Mouse (Mus musculus) hindbrain, embryonic 16.5 days (tissue): ENCODE measurements around the gene Hdgf. TPM values are rescaled to one million over a fixed set of nuclear protein-coding genes. Genes with fewer than 3 reads are reported as not detected.
"Not testable (repeated sequence)": the region's sequence is repeated elsewhere in the genome, so short reads cannot be mapped to it uniquely, and the experiment has no call there.

ENCODE experiments used
- ATAC-seq: fragments of 200-750 bp; cut with Nextera tagmentation; 2 replicates; pipeline ENCODE4 v1.8.0; 2017; ENCODE audit warnings: moderate TSS enrichment, moderate library complexity
- H3K27ac ChIP-seq: fragments of 300-500 bp; sonication (generic); 2 replicates; pipeline ENCODE4 v1.5.1; 2014; ENCODE audit warnings: low read depth, mild to moderate bottlenecking, control low read depth, low read length, moderate library complexity
- H3K27me3 ChIP-seq: fragments of 300-500 bp; sonication (generic); replicated peaks from 2 replicates; pipeline ENCODE4 v1.6.1; 2014; ENCODE audit warnings: low read length; ENCODE audit not compliant: control insufficient read depth, insufficient read depth
- H3K36me3 ChIP-seq: fragments of 300-500 bp; sonication (generic); 2 replicates; pipeline ENCODE4 v1.6.1; 2014; ENCODE audit warnings: mild to moderate bottlenecking, low read length, moderate library complexity, mixed read lengths; ENCODE audit not compliant: control insufficient read depth, insufficient read depth
- H3K4me1 ChIP-seq: fragments of 300-500 bp; sonication (generic); 2 replicates; pipeline ENCODE4 v1.6.1; 2014; ENCODE audit warnings: low read depth, low read length; ENCODE audit not compliant: control insufficient read depth, insufficient read depth
- H3K4me2 ChIP-seq: fragments of 300-500 bp; sonication (generic); 2 replicates; pipeline ENCODE4 v1.6.1; 2014; ENCODE audit warnings: mild to moderate bottlenecking, low read length, control low read depth, moderate library complexity
- H3K4me3 ChIP-seq: fragments of 300-500 bp; sonication (generic); 2 replicates; pipeline ENCODE4 v1.5.1; 2014; ENCODE audit warnings: mild to moderate bottlenecking, low read length, control low read depth, moderate library complexity
- H3K9ac ChIP-seq: fragments of 300-500 bp; sonication (generic); 2 replicates; pipeline ENCODE4 v1.6.1; 2014; ENCODE audit warnings: low read depth, mild to moderate bottlenecking, control low read depth, low read length, moderate library complexity
- H3K9me3 ChIP-seq: fragments of 300-500 bp; sonication (generic); 2 replicates; pipeline ENCODE4 v1.6.1; 2014; ENCODE audit warnings: mild to moderate bottlenecking, low read length, moderate library complexity; ENCODE audit not compliant: control insufficient read depth
- WGBS: fragments of 180-500 bp; shearing (Covaris S2); extraction: QIAGEN DNeasy Blood & Tissue Kit; methylation state at CpG from one replicate; pipeline ENCODE4 v1.1.7; 2014; 5-methylcytosine and 5-hydroxymethylcytosine counted together
- polyA plus RNA-seq: library from polyadenylated mRNA; unstranded; fragments of >200 nt; fragmentation: Nextera tagmentation; extraction: Ambion mirVana; gene quantifications from 2 replicates; pipeline ENCODE4 v1.2.1, GENCODE M21; 2015

The Hdgf gene
- polyA plus RNA-seq, result 79.7 and 110 TPM in 2 replicates

- ATAC-seq, result peak; percentile 96
Measured at GRCm38 (mm10) chr3:87905880-87906485, at the start of gene Hdgf. Gene Hdgf, plus strand, starts transcription at chr3:87906321.

GRCm38 (mm10) chr3:87857666-87858065 is 48.5 kb upstream of the Hdgf start:
- no peak overlapping the region for H3K4me2 ChIP-seq
- H3K9me3 ChIP-seq, result no peaks in the 10 kb centered on the region
- H3K4me3 ChIP-seq, result no peak overlapping the region
- H3K4me1 ChIP-seq, result peaks cover 2% of the 10 kb centered on the region; the same call in 1 of the 2 replicates
- WGBS, result 89% methylated on average over 8 of the region's 8 CpGs
- no peak overlapping the region for H3K27ac ChIP-seq
- ATAC-seq, result no peak
- peaks cover 21% of the 10 kb centered on the region for H3K36me3 ChIP-seq
- no peak overlapping the region for H3K9ac ChIP-seq
- no peaks in the 10 kb centered on the region for H3K27me3 ChIP-seq

More at GRCm38 (mm10) chr3:87905880-87906485, at the start of gene Hdgf:
- H3K4me1 ChIP-seq, result peaks cover 30% of the 10 kb centered on the region
- H3K9ac ChIP-seq, result peak within 1 kb of the TSS; percentile 90
- H3K27ac ChIP-seq, result peak within 1 kb of the TSS; percentile 94
- peak within 1 kb of the TSS; percentile 96 for H3K4me2 ChIP-seq
- WGBS, result 0% methylated on average over 43 of the region's 57 CpGs
- H3K4me3 ChIP-seq, result peak within 1 kb of the TSS; percentile 95
- no peaks in the 10 kb centered on the region for H3K9me3 ChIP-seq
- no peaks in the 10 kb centered on the region for H3K27me3 ChIP-seq
- no peaks in the 10 kb centered on the region for H3K36me3 ChIP-seq

- H3K4me2 ChIP-seq, result no peak overlapping the region
- H3K9ac ChIP-seq, result no peak overlapping the region
- H3K27ac ChIP-seq, result no peak overlapping the region
- no peaks in the 10 kb centered on the region for H3K4me1 ChIP-seq
- peaks cover 30% of the 10 kb centered on the region for H3K36me3 ChIP-seq
- no peaks in the 10 kb centered on the region for H3K27me3 ChIP-seq
- 25% methylated on average over 3 of the region's 3 CpGs for WGBS
- H3K4me3 ChIP-seq, result no peak overlapping the region
- H3K9me3 ChIP-seq, result no peaks in the 10 kb centered on the region
- peak; percentile 60; the same call in 1 of the 2 replicates for ATAC-seq
Measured at GRCm38 (mm10) chr3:87859813-87860212, 46.3 kb upstream of the Hdgf start.

DNA sequence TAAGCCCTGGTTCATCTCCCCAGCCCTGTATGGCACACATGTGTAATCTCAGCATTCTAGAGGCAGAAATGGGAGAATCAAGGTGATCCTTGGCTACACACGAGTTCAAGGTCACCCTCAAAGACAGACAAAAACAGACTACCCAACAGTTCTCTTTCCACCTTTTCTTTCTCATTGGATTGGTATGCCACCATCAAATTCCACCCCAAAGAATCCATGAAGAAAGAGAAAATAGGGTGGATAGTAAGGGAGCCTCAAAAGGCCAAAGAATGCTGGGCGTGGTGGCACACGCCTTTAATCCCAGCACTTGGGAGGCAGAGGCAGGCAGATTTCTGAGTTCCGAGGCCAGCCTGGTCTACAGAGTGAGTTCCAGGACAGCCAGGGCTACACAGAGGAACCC is 42.0 kb upstream of the Hdgf start:
- not testable (repeated sequence) for H3K4me3 ChIP-seq, H3K4me1 ChIP-seq, H3K4me2 ChIP-seq, H3K9ac ChIP-seq, H3K9me3 ChIP-seq, ATAC-seq, H3K27ac ChIP-seq, H3K27me3 ChIP-seq
- WGBS, result 96% methylated on average over 4 of the region's 4 CpGs
- H3K36me3 ChIP-seq, result peaks cover 31% of the 10 kb centered on the region

- Histone ChIP-seq H3K9me3 (no peaks in the 10 kb centered on the region), H3K27ac (no peak overlapping the region), H3K4me2 (no peak overlapping the region), H3K4me1 (peaks cover 3% of the 10 kb centered on the region), H3K27me3 (no peaks in the 10 kb centered on the region), H3K9ac (no peak overlapping the region), H3K36me3 (0 out of 2 replicates have a peak, but pooled peaks cover 3% of the 10 kb centered on the region), H3K4me3 (no peak overlapping the region)
- ATAC-seq, result no peak
- 96% methylated on average over 4 of the region's 4 CpGs for WGBS
Measured at GRCm38 (mm10) chr3:87877730-87878129, 28.4 kb upstream of the Hdgf start.

GRCm38 (mm10) chr3:87884291-87884690 is 21.8 kb upstream of the Hdgf start:
- Histone ChIP-seq H3K27ac (peak overlapping the region; percentile 89), H3K4me1 (peaks cover 18% of the 10 kb centered on the region), H3K36me3 (0 out of 2 replicates have a peak, but pooled peaks cover 3% of the 10 kb centered on the region), H3K4me3 (peak overlapping the region; percentile 100), H3K9me3 (no peaks in the 10 kb centered on the region), H3K4me2 (peak overlapping the region; percentile 82), H3K27me3 (no peaks in the 10 kb centered on the region), H3K9ac (peak overlapping the region; percentile 98)
- WGBS, result 6% methylated on average over 3 of the region's 3 CpGs
- ATAC-seq, result no peak

DNA sequence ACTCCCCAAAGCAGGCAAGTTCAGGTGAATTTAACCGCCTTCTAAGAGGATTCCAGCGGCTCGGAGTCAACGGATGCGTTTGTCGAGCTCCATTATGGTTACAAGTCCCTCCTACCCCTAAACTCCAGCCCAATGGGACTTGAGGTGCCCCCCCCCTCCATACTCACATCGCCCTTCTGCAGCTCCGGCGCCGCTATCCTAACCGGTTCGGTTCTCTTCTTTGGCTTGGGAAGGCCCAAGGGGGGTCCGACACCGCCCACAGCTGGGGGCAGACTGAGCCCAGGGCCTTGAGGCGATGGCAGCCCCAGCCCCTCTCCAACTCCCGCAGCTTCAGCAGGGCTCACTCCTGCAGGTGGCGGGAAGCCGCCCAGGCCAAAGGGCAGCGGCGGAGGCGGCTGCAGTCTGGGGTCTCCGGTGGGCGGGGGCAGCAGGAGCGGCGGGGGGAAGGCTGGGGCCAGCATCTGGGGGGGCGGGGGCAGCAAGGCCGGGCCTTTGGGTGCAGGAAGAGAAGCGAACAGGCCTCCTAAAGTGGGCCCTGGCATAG is 21.3 kb upstream of the Hdgf start:
- Histone ChIP-seq H3K4me3 (peak overlapping the region; percentile 100), H3K9ac (peak overlapping the region; percentile 98), H3K4me1 (peaks cover 18% of the 10 kb centered on the region), H3K9me3 (no peaks in the 10 kb centered on the region), H3K36me3 (0 out of 2 replicates have a peak, but pooled peaks cover 3% of the 10 kb centered on the region), H3K27ac (peak overlapping the region; percentile 89), H3K4me2 (peak overlapping the region; percentile 82), H3K27me3 (no peaks in the 10 kb centered on the region)
- WGBS, result under 1% methylated on average over 28 of the region's 28 CpGs
- ATAC-seq, result no peak; the same call in 1 of the 2 replicates

DNA sequence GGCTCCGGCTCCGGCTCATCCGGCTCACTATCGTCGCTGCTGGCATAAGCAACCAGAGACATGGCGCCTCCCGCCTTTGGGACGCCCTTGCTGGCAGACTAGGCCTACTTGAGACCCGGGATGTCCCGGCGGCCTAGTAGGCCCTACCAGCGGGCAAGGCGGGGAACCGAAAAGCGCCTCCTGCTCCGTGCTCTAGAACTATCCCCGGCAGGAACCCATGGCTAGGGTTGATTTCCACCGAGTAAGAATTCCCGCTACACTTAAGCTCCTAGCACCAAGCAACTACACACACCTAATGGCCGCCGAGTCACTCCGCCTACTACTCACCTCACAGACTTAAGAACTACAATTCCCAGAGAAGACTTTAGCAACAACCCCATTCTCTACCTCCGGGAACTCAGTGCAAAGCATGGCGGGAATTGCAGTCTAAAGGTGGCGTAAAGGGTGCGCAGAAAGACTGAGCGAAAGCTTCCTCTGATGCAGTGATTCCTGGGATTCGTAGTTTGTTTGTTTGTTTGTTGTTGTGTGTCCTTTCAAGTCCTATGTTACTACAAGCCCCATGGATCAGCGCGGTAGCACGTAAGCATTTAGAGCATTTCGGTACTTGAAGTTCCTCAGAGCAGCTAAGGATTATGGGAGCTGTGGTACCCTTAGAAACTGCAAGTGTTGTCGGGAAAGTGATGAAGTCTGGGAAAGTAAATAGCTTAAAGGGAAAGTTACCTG is 20.7 kb upstream of the Hdgf start, which contains the start of gene Prcc:
Prcc (minus strand) TSS at position 328 of the 723 bp plus-strand sequence.
- peak within 1 kb of the TSS; percentile 82 for H3K4me2 ChIP-seq
- peak within 1 kb of the TSS; percentile 89 for H3K27ac ChIP-seq
- WGBS, result under 1% methylated on average over 32 of the region's 33 CpGs
- no peaks in the 10 kb centered on the region for H3K27me3 ChIP-seq
- H3K36me3 ChIP-seq, result 0 out of 2 replicates have a peak, but pooled peaks cover under 1% of the 10 kb centered on the region
- peak within 1 kb of the TSS; percentile 100 for H3K4me3 ChIP-seq
- no peaks in the 10 kb centered on the region for H3K9me3 ChIP-seq
- H3K4me1 ChIP-seq, result peaks cover 18% of the 10 kb centered on the region
- peak; percentile 99 for ATAC-seq
- H3K9ac ChIP-seq, result peak within 1 kb of the TSS; percentile 98

DNA sequence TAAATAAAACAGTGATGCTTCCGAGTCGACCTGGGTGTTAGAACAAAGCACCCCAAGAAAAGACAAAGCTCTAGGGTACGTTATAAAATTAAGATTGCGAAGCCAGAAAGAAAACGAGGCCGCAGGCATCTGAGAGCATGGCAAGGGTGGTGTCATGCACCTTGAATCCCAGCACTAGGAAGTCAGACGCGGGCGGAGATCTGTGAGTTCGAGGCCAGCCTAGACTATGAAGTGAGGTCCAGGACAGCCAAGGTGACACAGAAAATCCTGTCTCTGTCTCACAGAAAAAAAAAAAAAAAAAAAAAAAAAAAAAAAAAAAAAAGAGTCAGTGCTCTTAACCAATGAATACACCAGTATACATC is 20.1 kb upstream of the Hdgf start:
- H3K4me2 ChIP-seq, result peak overlapping the region; percentile 65
- H3K9me3 ChIP-seq, result no peaks in the 10 kb centered on the region
- H3K27ac ChIP-seq, result 0 out of 2 replicates have a peak overlapping the region, but pooled peaks have one; percentile 29
- peak overlapping the region; percentile 53 for H3K4me3 ChIP-seq
- no peaks in the 10 kb centered on the region for H3K27me3 ChIP-seq
- ATAC-seq, result no peak
- H3K4me1 ChIP-seq, result peaks cover 18% of the 10 kb centered on the region
- 14% methylated on average over 10 of the region's 10 CpGs for WGBS
- H3K9ac ChIP-seq, result peak overlapping the region; percentile 65
- no peaks in the 10 kb centered on the region for H3K36me3 ChIP-seq
